Mouse (Mus musculus): Measurements from ENCODE around the gene Rgs21.

The Rgs21 gene

GRCm38 (mm10) chr1:144567567-144567966 lies at the start of gene Rgs21:
Gene Rgs21 (minus strand): TSS chr1:144567667.
- DNase-seq (ENCODE audit: inconsistent ontology term) = no peak

- no peak for DNase-seq (ENCODE audit: inconsistent ontology term)
These were observed 36.6 kb upstream of the Rgs21 start for GRCm38 (mm10) chr1:144604071-144604470.

GRCm38 (mm10) chr1:144602987-144603386 lies 35.5 kb upstream of the Rgs21 start:
- peak; percentile 91 for DNase-seq (ENCODE audit: inconsistent ontology term)

GRCm38 (mm10) chr1:144579321-144579720 lies 11.9 kb upstream of the Rgs21 start:
- DNase-seq (ENCODE audit: inconsistent ontology term) = peak; percentile 60

GRCm38 (mm10) chr1:144572972-144573371 lies 5.5 kb upstream of the Rgs21 start:
- DNase-seq (ENCODE audit: inconsistent ontology term) = no peak

- peak; percentile 12 for DNase-seq (ENCODE audit: inconsistent ontology term)
These were observed 2.4 kb upstream of the Rgs21 start for GRCm38 (mm10) chr1:144569905-144570304.

GRCm38 (mm10) chr1:144545142-144545541 lies 22.3 kb downstream of the Rgs21 start:
- DNase-seq (ENCODE audit: inconsistent ontology term) = no peak

GRCm38 (mm10) chr1:144544497-144544961 lies 22.9 kb downstream of the Rgs21 start:
- DNase-seq (ENCODE audit: inconsistent ontology term) = peak; percentile 33

GRCm38 (mm10) chr1:144531746-144532145 lies 35.7 kb downstream of the Rgs21 start:
- DNase-seq (ENCODE audit: inconsistent ontology term) = no peak

- no peak for DNase-seq (ENCODE audit: inconsistent ontology term)
These were observed 49.5 kb downstream of the Rgs21 start for GRCm38 (mm10) chr1:144517878-144518426.

- DNase-seq (ENCODE audit: inconsistent ontology term) = no peak
These were observed 65.2 kb downstream of the Rgs21 start for GRCm38 (mm10) chr1:144502241-144502640.

GRCm38 (mm10) chr1:144500423-144500822 lies 67.0 kb downstream of the Rgs21 start:
- no peak for DNase-seq (ENCODE audit: inconsistent ontology term)

- no peak for DNase-seq (ENCODE audit: inconsistent ontology term)
These were observed 67.7 kb downstream of the Rgs21 start for GRCm38 (mm10) chr1:144499719-144500118.

GRCm38 (mm10) chr1:144498725-144499124 lies 68.7 kb downstream of the Rgs21 start:
- peak; percentile 14 for DNase-seq (ENCODE audit: inconsistent ontology term)

- no peak for DNase-seq (ENCODE audit: inconsistent ontology term)
These were observed 69.4 kb downstream of the Rgs21 start for GRCm38 (mm10) chr1:144498051-144498450.

GRCm38 (mm10) chr1:144493336-144493735 lies 74.1 kb downstream of the Rgs21 start:
- DNase-seq (ENCODE audit: inconsistent ontology term) = peak; percentile 49

GRCm38 (mm10) chr1:144488223-144488835 lies 79.1 kb downstream of the Rgs21 start:
- DNase-seq (ENCODE audit: inconsistent ontology term) = no peak

Measured in Muller cell, postnatal 12 days (primary cell).